Mouse (Mus musculus) hindbrain, embryonic 15.5 days (tissue): ENCODE data around the gene Spns1. TPM values are rescaled to one million over a fixed set of nuclear protein-coding genes. Genes with fewer than 3 reads are reported as not detected.
"Not testable (repeated sequence)": the region's sequence is repeated elsewhere in the genome, so short reads cannot be mapped to it uniquely, and the experiment has no call there.

Source experiments
- ATAC-seq: fragments of 200-750 bp; cut with Nextera tagmentation; 2 replicates; pipeline ENCODE4 v1.8.0; 2017; ENCODE audit warnings: low read depth, moderate number of reproducible peaks, moderate TSS enrichment; ENCODE audit not compliant: low FRiP score
- H3K27ac ChIP-seq: fragments of 300-500 bp; sonication (generic); replicated peaks from 2 replicates; pipeline ENCODE4 v1.5.1; 2015; ENCODE audit warnings: mild to moderate bottlenecking, inconsistent platforms
- H3K27me3 ChIP-seq: fragments of 300-500 bp; sonication (generic); 2 replicates; pipeline ENCODE4 v1.6.1; 2015; ENCODE audit warnings: control low read depth, inconsistent platforms
- H3K36me3 ChIP-seq: fragments of 300-500 bp; sonication (generic); 2 replicates; pipeline ENCODE4 v1.6.1; 2015; ENCODE audit warnings: control low read depth, inconsistent platforms
- H3K4me1 ChIP-seq: fragments of 300-500 bp; sonication (generic); replicated peaks from 2 replicates; pipeline ENCODE4 v1.6.1; 2015; ENCODE audit warnings: control low read depth, inconsistent platforms
- H3K4me2 ChIP-seq: fragments of 300-500 bp; sonication (generic); 2 replicates; pipeline ENCODE4 v1.6.1; 2015; ENCODE audit warnings: moderate library complexity, mild to moderate bottlenecking, inconsistent platforms
- H3K4me3 ChIP-seq: fragments of 300-500 bp; sonication (generic); 2 replicates; pipeline ENCODE4 v1.5.1; 2015; ENCODE audit warnings: mild to moderate bottlenecking, inconsistent platforms
- H3K9ac ChIP-seq: fragments of 300-500 bp; sonication (generic); 2 replicates; pipeline ENCODE4 v1.6.1; 2015; ENCODE audit warnings: inconsistent platforms
- H3K9me3 ChIP-seq: fragments of 300-500 bp; sonication (generic); 2 replicates; pipeline ENCODE4 v1.6.1; 2016; ENCODE audit warnings: control low read depth, inconsistent platforms
- WGBS: fragments of 180-500 bp; shearing (Covaris S2); methylation state at CpG from one replicate; pipeline ENCODE4 v1.1.7; 2015; 5-methylcytosine and 5-hydroxymethylcytosine counted together
- polyA plus RNA-seq: library from polyadenylated mRNA; unstranded; fragments of >200 nt; fragmentation: Nextera tagmentation; extraction: Ambion mirVana; gene quantifications from 2 replicates; pipeline ENCODE4 v1.2.1, GENCODE M21; 2015

Spns1 gene
- polyA plus RNA-seq, 1 experiment from 2014 or later = 90.9 TPM

- no peaks in the 10 kb centered on the region for H3K36me3 ChIP-seq
- H3K27me3 ChIP-seq = no peaks in the 10 kb centered on the region
- H3K4me2 ChIP-seq = no peak overlapping the region
- H3K4me1 ChIP-seq = peaks cover 16% of the 10 kb centered on the region
- WGBS = 94% methylated on average over 4 of the region's 4 CpGs
- no peak for ATAC-seq
- no peak overlapping the region for H3K4me3 ChIP-seq
- no peaks in the 10 kb centered on the region for H3K9me3 ChIP-seq
- H3K9ac ChIP-seq = no peak overlapping the region
- H3K27ac ChIP-seq = no peak overlapping the region
Observed at GRCm38 (mm10) chr7:126397822-126398221, 20.6 kb upstream of the Spns1 start.

- H3K4me1 ChIP-seq = peaks cover 16% of the 10 kb centered on the region
- no peaks in the 10 kb centered on the region for H3K9me3 ChIP-seq
- 62% methylated on average over 6 of the region's 6 CpGs for WGBS
- no peaks in the 10 kb centered on the region for H3K36me3 ChIP-seq
- no peak overlapping the region for H3K9ac ChIP-seq
- H3K27ac ChIP-seq = peak overlapping the region; percentile 51; the same call in 1 of the 2 replicates
- H3K4me3 ChIP-seq = peak overlapping the region; percentile 9; the same call in 1 of the 2 replicates
- H3K4me2 ChIP-seq = peak overlapping the region; percentile 40
- no peak for ATAC-seq
- no peaks in the 10 kb centered on the region for H3K27me3 ChIP-seq
Observed at GRCm38 (mm10) chr7:126397221-126397620, 20.0 kb upstream of the Spns1 start.

GRCm38 (mm10) chr7:126396298-126397119, 19.3 kb upstream of the Spns1 start, which contains the start of gene Nfatc2ip:
TSS of gene Nfatc2ip (minus strand) at chr7:126396737.
- Histone ChIP-seq H3K9me3 (no peaks in the 10 kb centered on the region), H3K9ac (peak within 1 kb of the TSS; percentile 74), H3K4me1 (peaks cover 16% of the 10 kb centered on the region), H3K4me2 (peak within 1 kb of the TSS; percentile 87), H3K36me3 (no peaks in the 10 kb centered on the region), H3K27me3 (no peaks in the 10 kb centered on the region), H3K4me3 (peak within 1 kb of the TSS; percentile 85), H3K27ac (peak within 1 kb of the TSS; percentile 74)
- peak; percentile 100 for ATAC-seq
- WGBS = under 1% methylated on average over 59 of the region's 59 CpGs

GRCm38 (mm10) chr7:126392086-126392884, 15.0 kb upstream of the Spns1 start:
- H3K27me3 ChIP-seq, H3K36me3 ChIP-seq, H3K9me3 ChIP-seq, ATAC-seq, H3K9ac ChIP-seq, H3K27ac ChIP-seq, H3K4me3 ChIP-seq, H3K4me2 ChIP-seq: not testable (repeated sequence)
- H3K4me1 ChIP-seq = peaks cover 14% of the 10 kb centered on the region
- 93% methylated on average over 7 of the region's 7 CpGs for WGBS

- Histone ChIP-seq H3K9me3 (no peaks in the 10 kb centered on the region), H3K4me3 (no peak overlapping the region), H3K9ac (no peak overlapping the region), H3K27ac (no peak overlapping the region), H3K4me1 (no peaks in the 10 kb centered on the region), H3K36me3 (peaks cover 20% of the 10 kb centered on the region), H3K27me3 (no peaks in the 10 kb centered on the region), H3K4me2 (no peak overlapping the region)
- 100% methylated on average over 1 of the region's 1 CpGs for WGBS
- ATAC-seq = no peak
Observed at GRCm38 (mm10) chr7:126388185-126388584, 10.9 kb upstream of the Spns1 start.

GRCm38 (mm10) chr7:126383565-126383964, 6.3 kb upstream of the Spns1 start:
- Histone ChIP-seq H3K4me2 (no peak overlapping the region), H3K9ac (no peak overlapping the region), H3K4me1 (peaks cover under 1% of the 10 kb centered on the region; the same call in 1 of the 2 replicates), H3K27me3 (no peaks in the 10 kb centered on the region), H3K36me3 (peaks cover 12% of the 10 kb centered on the region), H3K27ac (no peak overlapping the region), H3K4me3 (no peak overlapping the region), H3K9me3 (no peaks in the 10 kb centered on the region)
- WGBS = 85% methylated on average over 5 of the region's 5 CpGs
- no peak for ATAC-seq

- peak; percentile 81 for ATAC-seq
- Histone ChIP-seq H3K27me3 (no peaks in the 10 kb centered on the region), H3K27ac (peak overlapping the region; percentile 83), H3K4me2 (peak overlapping the region; percentile 91), H3K9me3 (no peaks in the 10 kb centered on the region), H3K9ac (peak overlapping the region; percentile 78), H3K4me1 (peaks cover 24% of the 10 kb centered on the region), H3K36me3 (peaks cover 16% of the 10 kb centered on the region), H3K4me3 (peak overlapping the region; percentile 82)
- 1% methylated on average over 27 of the region's 27 CpGs for WGBS
Observed at GRCm38 (mm10) chr7:126376903-126377277, 360 bp downstream of the Spns1 start.

GRCm38 (mm10) chr7:126375012-126375411, 2.2 kb downstream of the Spns1 start:
- 81% methylated on average over 5 of the region's 5 CpGs for WGBS

GRCm38 (mm10) chr7:126374526-126374925, 2.7 kb downstream of the Spns1 start:
- no peak for ATAC-seq
- H3K27me3 ChIP-seq = no peaks in the 10 kb centered on the region
- H3K4me1 ChIP-seq = peaks cover 24% of the 10 kb centered on the region
- H3K9ac ChIP-seq = no peak overlapping the region
- no peak overlapping the region for H3K4me3 ChIP-seq
- H3K27ac ChIP-seq = no peak overlapping the region
- H3K4me2 ChIP-seq = no peak overlapping the region
- peaks cover 38% of the 10 kb centered on the region for H3K36me3 ChIP-seq
- WGBS = 87% methylated on average over 6 of the region's 6 CpGs
- no peaks in the 10 kb centered on the region for H3K9me3 ChIP-seq

More at GRCm38 (mm10) chr7:126375012-126375411, 2.2 kb downstream of the Spns1 start:
- H3K36me3 ChIP-seq = peaks cover 35% of the 10 kb centered on the region
- no peak overlapping the region for H3K4me3 ChIP-seq
- H3K9me3 ChIP-seq = no peaks in the 10 kb centered on the region
- ATAC-seq = no peak
- H3K9ac ChIP-seq = no peak overlapping the region
- H3K27ac ChIP-seq = no peak overlapping the region
- H3K27me3 ChIP-seq = no peaks in the 10 kb centered on the region
- no peak overlapping the region for H3K4me2 ChIP-seq
- peaks cover 24% of the 10 kb centered on the region for H3K4me1 ChIP-seq

GRCm38 (mm10) chr7:126373007-126373406, 4.2 kb downstream of the Spns1 start:
- 89% methylated on average over 9 of the region's 9 CpGs for WGBS
- Histone ChIP-seq H3K36me3 (peaks cover 38% of the 10 kb centered on the region), H3K4me1 (peaks cover 21% of the 10 kb centered on the region), H3K9me3 (no peaks in the 10 kb centered on the region), H3K4me2 (no peak overlapping the region), H3K9ac (no peak overlapping the region), H3K4me3 (no peak overlapping the region), H3K27ac (no peak overlapping the region), H3K27me3 (no peaks in the 10 kb centered on the region)
- ATAC-seq = no peak

- no peak within 1 kb of the TSS for H3K27ac ChIP-seq
- no peak for ATAC-seq
- H3K4me2 ChIP-seq = no peak within 1 kb of the TSS
- no peak within 1 kb of the TSS for H3K9ac ChIP-seq
- H3K36me3 ChIP-seq = peaks cover 48% of the 10 kb centered on the region
- no peaks in the 10 kb centered on the region for H3K27me3 ChIP-seq
- H3K4me1 ChIP-seq = no peaks in the 10 kb centered on the region
- no peak within 1 kb of the TSS for H3K4me3 ChIP-seq
- H3K9me3 ChIP-seq = no peaks in the 10 kb centered on the region
- WGBS = 74% methylated on average over 13 of the region's 13 CpGs
Observed at GRCm38 (mm10) chr7:126369393-126369792, 7.9 kb downstream of the Spns1 start, which contains the start of gene Lat. TSS of gene Lat (minus strand) at chr7:126369570.

- Histone ChIP-seq H3K9ac (no peak overlapping the region), H3K36me3 (peaks cover 43% of the 10 kb centered on the region), H3K9me3 (no peaks in the 10 kb centered on the region), H3K27me3 (no peaks in the 10 kb centered on the region), H3K4me1 (no peaks in the 10 kb centered on the region), H3K27ac (no peak overlapping the region), H3K4me3 (no peak overlapping the region), H3K4me2 (no peak overlapping the region)
- WGBS = 88% methylated on average over 8 of the region's 8 CpGs
- no peak for ATAC-seq
Observed at GRCm38 (mm10) chr7:126368367-126368766, 8.9 kb downstream of the Spns1 start.
